Mouse (Mus musculus): Measurements from ENCODE around the gene Ccdc6. TPM values are rescaled to one million over a fixed set of nuclear protein-coding genes. Genes with fewer than 3 reads are reported as not detected.

The Ccdc6 gene
- polyA plus RNA-seq, 1 experiment from 2014 or later: 22.6 TPM

GRCm38 (mm10) chr10:70127273-70127672 is 30.4 kb downstream of the Ccdc6 start:
- no peak for ATAC-seq (ENCODE audit: insufficient number of reproducible peaks, low FRiP score, low TSS enrichment, low read depth)
- no peak overlapping the region for H3K4me3 ChIP-seq (ENCODE audit: low read depth, low read length)
- no peaks in the 10 kb centered on the region for H3K27me3 ChIP-seq (ENCODE audit: control insufficient read depth, insufficient read depth, low read length)
- DNase-seq (ENCODE audit: low spot score): no peak
- no peak overlapping the region for H3K4me2 ChIP-seq (ENCODE audit: low read depth, severe bottlenecking)
- H3K27ac ChIP-seq (replicated peaks; ENCODE audit: low read depth, low read length): no peak overlapping the region
- H3K4me1 ChIP-seq (ENCODE audit: control insufficient read depth, insufficient read depth, low read length): no peaks in the 10 kb centered on the region
- H3K9ac ChIP-seq (ENCODE audit: low read length): no peak overlapping the region
- H3K36me3 ChIP-seq (ENCODE audit: control insufficient read depth, insufficient read depth, low read length): no peaks in the 10 kb centered on the region
- no peaks in the 10 kb centered on the region for H3K9me3 ChIP-seq (ENCODE audit: control insufficient read depth, low read length)
- WGBS: 79% methylated on average over 8 of the region's 8 CpGs

GRCm38 (mm10) chr10:70128408-70128807 is 31.5 kb downstream of the Ccdc6 start:
- no peaks in the 10 kb centered on the region for H3K4me1 ChIP-seq (ENCODE audit: control insufficient read depth, insufficient read depth, low read length)
- WGBS: 93% methylated on average over 8 of the region's 8 CpGs
- no peaks in the 10 kb centered on the region for H3K36me3 ChIP-seq (ENCODE audit: control insufficient read depth, insufficient read depth, low read length)

GRCm38 (mm10) chr10:70132087-70132560 is 35.2 kb downstream of the Ccdc6 start:
- H3K9me3 ChIP-seq (ENCODE audit: control insufficient read depth, low read length): no peaks in the 10 kb centered on the region
- H3K27me3 ChIP-seq (ENCODE audit: control insufficient read depth, insufficient read depth, low read length): no peaks in the 10 kb centered on the region
- no peak overlapping the region for H3K27ac ChIP-seq (replicated peaks; ENCODE audit: low read depth, low read length)
- no peak for ATAC-seq (ENCODE audit: insufficient number of reproducible peaks, low FRiP score, low TSS enrichment, low read depth)
- H3K4me3 ChIP-seq (ENCODE audit: low read depth, low read length): no peak overlapping the region
- no peaks in the 10 kb centered on the region for H3K4me1 ChIP-seq (ENCODE audit: control insufficient read depth, insufficient read depth, low read length)
- WGBS: 74% methylated on average over 5 of the region's 5 CpGs
- H3K4me2 ChIP-seq (ENCODE audit: low read depth, severe bottlenecking): no peak overlapping the region
- no peaks in the 10 kb centered on the region for H3K36me3 ChIP-seq (ENCODE audit: control insufficient read depth, insufficient read depth, low read length)
- H3K9ac ChIP-seq (ENCODE audit: low read length): no peak overlapping the region
- DNase-seq (ENCODE audit: low spot score): no peak

More at GRCm38 (mm10) chr10:70128408-70128807, 31.5 kb downstream of the Ccdc6 start:
- no peak overlapping the region for H3K9ac ChIP-seq (ENCODE audit: low read length)
- no peaks in the 10 kb centered on the region for H3K27me3 ChIP-seq (ENCODE audit: control insufficient read depth, insufficient read depth, low read length)
- no peak overlapping the region for H3K27ac ChIP-seq (replicated peaks; ENCODE audit: low read depth, low read length)
- DNase-seq (ENCODE audit: low spot score): no peak
- H3K4me3 ChIP-seq (ENCODE audit: low read depth, low read length): no peak overlapping the region
- ATAC-seq (ENCODE audit: insufficient number of reproducible peaks, low FRiP score, low TSS enrichment, low read depth): no peak
- no peak overlapping the region for H3K4me2 ChIP-seq (ENCODE audit: low read depth, severe bottlenecking)
- H3K9me3 ChIP-seq (ENCODE audit: control insufficient read depth, low read length): no peaks in the 10 kb centered on the region

GRCm38 (mm10) chr10:70132714-70133113 is 35.8 kb downstream of the Ccdc6 start:
- no peak overlapping the region for H3K27ac ChIP-seq (replicated peaks; ENCODE audit: low read depth, low read length)
- H3K4me1 ChIP-seq (ENCODE audit: control insufficient read depth, insufficient read depth, low read length): no peaks in the 10 kb centered on the region
- H3K27me3 ChIP-seq (ENCODE audit: control insufficient read depth, insufficient read depth, low read length): no peaks in the 10 kb centered on the region
- no peaks in the 10 kb centered on the region for H3K9me3 ChIP-seq (ENCODE audit: control insufficient read depth, low read length)
- no peak overlapping the region for H3K9ac ChIP-seq (ENCODE audit: low read length)
- H3K4me3 ChIP-seq (ENCODE audit: low read depth, low read length): no peak overlapping the region
- H3K4me2 ChIP-seq (ENCODE audit: low read depth, severe bottlenecking): no peak overlapping the region
- DNase-seq (ENCODE audit: low spot score): no peak
- no peak for ATAC-seq (ENCODE audit: insufficient number of reproducible peaks, low FRiP score, low TSS enrichment, low read depth)
- WGBS: 52% methylated on average over 6 of the region's 6 CpGs
- no peaks in the 10 kb centered on the region for H3K36me3 ChIP-seq (ENCODE audit: control insufficient read depth, insufficient read depth, low read length)

- no peak overlapping the region for H3K9ac ChIP-seq (ENCODE audit: low read length)
- no peak for ATAC-seq (ENCODE audit: insufficient number of reproducible peaks, low FRiP score, low TSS enrichment, low read depth)
- WGBS: 47% methylated on average over 6 of the region's 6 CpGs
- no peak overlapping the region for H3K27ac ChIP-seq (replicated peaks; ENCODE audit: low read depth, low read length)
- H3K9me3 ChIP-seq (ENCODE audit: control insufficient read depth, low read length): no peaks in the 10 kb centered on the region
- H3K27me3 ChIP-seq (ENCODE audit: control insufficient read depth, insufficient read depth, low read length): no peaks in the 10 kb centered on the region
- H3K4me2 ChIP-seq (ENCODE audit: low read depth, severe bottlenecking): no peak overlapping the region
- no peaks in the 10 kb centered on the region for H3K4me1 ChIP-seq (ENCODE audit: control insufficient read depth, insufficient read depth, low read length)
- no peaks in the 10 kb centered on the region for H3K36me3 ChIP-seq (ENCODE audit: control insufficient read depth, insufficient read depth, low read length)
- no peak overlapping the region for H3K4me3 ChIP-seq (ENCODE audit: low read depth, low read length)
- DNase-seq (ENCODE audit: low spot score): no peak
Measured at GRCm38 (mm10) chr10:70133188-70133587, 36.3 kb downstream of the Ccdc6 start.

GRCm38 (mm10) chr10:70135680-70136079 is 38.8 kb downstream of the Ccdc6 start:
- WGBS: 74% methylated on average over 5 of the region's 5 CpGs
- Histone ChIP-seq H3K4me1 (ENCODE audit: control insufficient read depth, insufficient read depth, low read length) (no peaks in the 10 kb centered on the region), H3K4me3 (ENCODE audit: low read depth, low read length) (no peak overlapping the region), H3K27me3 (ENCODE audit: control insufficient read depth, insufficient read depth, low read length) (no peaks in the 10 kb centered on the region), H3K27ac (replicated peaks; ENCODE audit: low read depth, low read length) (no peak overlapping the region), H3K36me3 (ENCODE audit: control insufficient read depth, insufficient read depth, low read length) (no peaks in the 10 kb centered on the region), H3K9ac (ENCODE audit: low read length) (no peak overlapping the region), H3K9me3 (ENCODE audit: control insufficient read depth, low read length) (no peaks in the 10 kb centered on the region), H3K4me2 (ENCODE audit: low read depth, severe bottlenecking) (no peak overlapping the region)
- peak; percentile 64 for DNase-seq (ENCODE audit: low spot score)
- ATAC-seq (ENCODE audit: insufficient number of reproducible peaks, low FRiP score, low TSS enrichment, low read depth): no peak

GRCm38 (mm10) chr10:70137652-70138051 is 40.7 kb downstream of the Ccdc6 start:
- WGBS: 92% methylated on average over 7 of the region's 7 CpGs
- Histone ChIP-seq H3K4me3 (ENCODE audit: low read depth, low read length) (no peak overlapping the region), H3K36me3 (ENCODE audit: control insufficient read depth, insufficient read depth, low read length) (no peaks in the 10 kb centered on the region), H3K4me1 (ENCODE audit: control insufficient read depth, insufficient read depth, low read length) (no peaks in the 10 kb centered on the region), H3K27me3 (ENCODE audit: control insufficient read depth, insufficient read depth, low read length) (no peaks in the 10 kb centered on the region), H3K9me3 (ENCODE audit: control insufficient read depth, low read length) (no peaks in the 10 kb centered on the region), H3K9ac (ENCODE audit: low read length) (no peak overlapping the region), H3K4me2 (ENCODE audit: low read depth, severe bottlenecking) (no peak overlapping the region), H3K27ac (replicated peaks; ENCODE audit: low read depth, low read length) (no peak overlapping the region)
- ATAC-seq (ENCODE audit: insufficient number of reproducible peaks, low FRiP score, low TSS enrichment, low read depth): no peak
- DNase-seq (ENCODE audit: low spot score): no peak

- H3K27ac ChIP-seq (replicated peaks; ENCODE audit: low read depth, low read length): no peak overlapping the region
Measured at GRCm38 (mm10) chr10:70138150-70138549, 41.2 kb downstream of the Ccdc6 start.

GRCm38 (mm10) chr10:70139368-70139767 is 42.4 kb downstream of the Ccdc6 start:
- H3K4me1 ChIP-seq (ENCODE audit: control insufficient read depth, insufficient read depth, low read length): no peaks in the 10 kb centered on the region
- no peaks in the 10 kb centered on the region for H3K27me3 ChIP-seq (ENCODE audit: control insufficient read depth, insufficient read depth, low read length)
- H3K9me3 ChIP-seq (ENCODE audit: control insufficient read depth, low read length): no peaks in the 10 kb centered on the region
- no peak overlapping the region for H3K4me3 ChIP-seq (ENCODE audit: low read depth, low read length)
- ATAC-seq (ENCODE audit: insufficient number of reproducible peaks, low FRiP score, low TSS enrichment, low read depth) (no peak), DNase-seq (ENCODE audit: low spot score) (no peak)
- no peak overlapping the region for H3K4me2 ChIP-seq (ENCODE audit: low read depth, severe bottlenecking)
- peaks cover 2% of the 10 kb centered on the region; the same call in 1 of the 2 replicates for H3K36me3 ChIP-seq (ENCODE audit: control insufficient read depth, insufficient read depth, low read length)
- H3K27ac ChIP-seq (replicated peaks; ENCODE audit: low read depth, low read length): no peak overlapping the region
- H3K9ac ChIP-seq (ENCODE audit: low read length): no peak overlapping the region
- WGBS: 87% methylated on average over 6 of the region's 6 CpGs

More at GRCm38 (mm10) chr10:70138150-70138549, 41.2 kb downstream of the Ccdc6 start:
- 68% methylated on average over 8 of the region's 8 CpGs for WGBS
- H3K9me3 ChIP-seq (ENCODE audit: control insufficient read depth, low read length): no peaks in the 10 kb centered on the region
- no peaks in the 10 kb centered on the region for H3K4me1 ChIP-seq (ENCODE audit: control insufficient read depth, insufficient read depth, low read length)
- no peaks in the 10 kb centered on the region for H3K27me3 ChIP-seq (ENCODE audit: control insufficient read depth, insufficient read depth, low read length)
- H3K36me3 ChIP-seq (ENCODE audit: control insufficient read depth, insufficient read depth, low read length): peaks cover 2% of the 10 kb centered on the region; the same call in 1 of the 2 replicates
- no peak overlapping the region for H3K9ac ChIP-seq (ENCODE audit: low read length)
- no peak overlapping the region for H3K4me2 ChIP-seq (ENCODE audit: low read depth, severe bottlenecking)
- H3K4me3 ChIP-seq (ENCODE audit: low read depth, low read length): no peak overlapping the region
- ATAC-seq (ENCODE audit: insufficient number of reproducible peaks, low FRiP score, low TSS enrichment, low read depth) (no peak), DNase-seq (ENCODE audit: low spot score) (no peak)
